Mouse (Mus musculus) adrenal gland, postnatal 10 days (tissue): ENCODE measurements around the gene Dlgap4. TPM values are rescaled to one million over a fixed set of nuclear protein-coding genes. Genes with fewer than 3 reads are reported as not detected.

Experiments used
- DNase-seq: peaks from one replicate; pipeline ENCODE4 v3.0.0; 2021; ENCODE audit warnings: mixed read lengths
- long read RNA-seq, 2 experiments: library from polyadenylated mRNA; stranded (forward); transcript quantifications; one replicate each; pipeline ENCODE4 v2.0.0; 2021
- total RNA-seq, 2 experiments: library from RNA; stranded (reverse); gene quantifications; 2 replicates each; pipeline ENCODE4 v1.2.3; 2021

Gene Dlgap4
- total RNA-seq, result 10 to 100 TPM; 36.9 to 40.3 TPM
- long read RNA-seq, experiment 1, transcript Dlgap4-204 (7 exons, 1,595 nt), result major isoform, 5 of 23 reads
- long read RNA-seq, experiment 1, partial matches to known transcripts, result 9 of 23 reads
- long read RNA-seq, experiment 1, other reads (novel, unspliced or antisense), result 9 of 23 reads
- long read RNA-seq, experiment 2, full-length matches to known transcripts, result 12 of 23 reads
- long read RNA-seq, experiment 2, partial matches to known transcripts, result 6 of 23 reads
- long read RNA-seq, experiment 2, other reads (novel, unspliced or antisense), result 5 of 23 reads

DNA sequence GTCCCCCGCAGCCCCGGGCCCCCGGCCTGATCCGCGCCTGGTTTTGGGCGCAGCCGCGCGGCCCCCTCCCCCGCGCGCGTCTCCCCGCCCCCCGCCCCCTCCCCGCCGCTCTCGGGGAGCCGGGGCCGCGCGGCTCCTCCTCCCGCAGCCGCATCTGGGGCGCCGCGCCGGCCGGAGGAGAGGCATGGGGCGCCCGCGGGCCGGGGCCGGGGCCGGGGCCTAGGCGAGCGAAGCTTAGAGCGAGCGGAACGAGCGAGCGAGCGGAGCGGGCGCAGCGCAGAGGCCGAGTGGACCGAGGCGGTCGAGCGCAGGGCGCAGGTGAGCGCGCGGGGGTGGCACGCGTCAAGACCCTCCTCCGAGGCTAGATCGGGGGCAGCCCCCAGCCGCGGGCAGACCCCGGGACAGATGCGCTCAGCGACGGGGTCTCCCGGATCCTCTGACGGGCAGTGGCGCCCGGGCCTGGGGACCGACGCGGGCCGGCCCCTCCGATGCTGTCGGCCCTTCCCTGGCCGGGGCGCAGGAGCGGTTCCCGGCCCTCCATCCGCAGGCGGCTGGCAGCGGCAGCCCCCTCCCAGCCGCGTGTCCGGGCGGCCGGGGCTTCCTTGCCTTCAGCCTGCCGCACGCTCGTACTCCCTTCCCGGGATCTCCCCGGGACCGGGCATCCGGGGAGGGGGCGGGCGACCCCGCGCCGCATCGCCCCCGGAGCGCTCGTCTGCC, at the start of gene Dlgap4:
TSS of gene Dlgap4 (plus strand) at position 165 of the 717 bp plus-strand sequence.
- DNase-seq, result peak; percentile 58

GRCm38 (mm10) chr2:156566512-156566911, 47.0 kb upstream of the Dlgap4 start:
- DNase-seq, result no peak

DNA sequence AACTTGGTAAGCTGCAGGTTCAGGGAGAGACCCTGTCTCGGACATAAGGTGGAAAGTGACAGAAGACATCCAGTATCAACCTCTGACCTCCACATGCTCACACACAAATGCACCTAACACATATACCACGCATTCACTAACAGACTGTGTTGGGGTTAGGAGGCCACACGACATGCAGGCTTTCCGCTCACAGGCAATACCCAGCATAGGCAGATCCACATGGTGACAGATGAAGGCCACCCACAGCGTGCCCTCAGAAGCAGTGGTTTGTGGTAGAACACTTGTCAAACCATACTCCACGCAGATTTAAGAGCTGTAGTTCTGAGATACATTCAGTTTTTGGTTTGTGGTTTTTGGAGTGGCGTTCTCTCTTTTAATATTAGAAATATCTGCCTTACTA, 44.9 kb upstream of the Dlgap4 start:
- no peak for DNase-seq

GRCm38 (mm10) chr2:156569261-156569660, 44.2 kb upstream of the Dlgap4 start:
- peak; percentile 55 for DNase-seq

DNA sequence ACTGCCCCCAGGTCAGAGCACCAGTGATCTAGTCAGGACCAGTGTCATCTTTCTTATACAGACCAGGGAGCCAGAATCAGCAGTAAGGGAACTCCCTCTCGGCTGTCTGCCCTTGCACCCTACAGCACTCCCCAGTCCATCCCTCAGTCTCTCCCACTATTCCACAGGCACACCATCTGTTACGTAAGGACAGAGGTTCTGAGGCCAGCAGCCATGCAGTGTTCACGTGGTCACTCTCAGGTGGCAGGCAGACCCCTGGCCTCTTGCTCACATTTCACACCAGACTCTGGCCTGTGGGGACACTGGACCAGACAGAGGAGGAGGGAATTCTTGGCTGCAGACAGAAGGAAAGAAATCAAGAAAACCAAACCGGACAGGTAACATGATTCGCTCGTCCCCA, 42.0 kb upstream of the Dlgap4 start:
- no peak for DNase-seq

GRCm38 (mm10) chr2:156576850-156577587, 36.5 kb upstream of the Dlgap4 start:
- no peak for DNase-seq

DNA sequence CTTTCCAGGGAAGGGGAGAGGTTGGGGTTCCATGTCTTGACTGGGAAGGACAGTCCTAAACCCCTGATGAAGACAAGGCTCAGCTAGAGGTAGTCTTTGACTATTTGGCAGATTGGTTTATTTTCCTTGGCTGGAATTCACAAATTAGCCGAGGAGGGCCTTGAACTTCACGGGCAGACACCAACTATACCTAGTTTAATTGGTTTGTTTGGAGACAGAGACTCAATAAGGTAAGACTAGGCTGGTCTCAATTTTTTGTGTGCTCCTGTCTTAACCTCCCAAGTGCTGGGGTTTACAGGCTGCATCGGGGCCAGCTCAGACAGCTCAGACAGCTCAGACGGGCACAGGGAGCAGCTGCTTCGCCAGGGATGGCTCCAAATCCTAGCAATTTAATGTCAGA, 33.0 kb upstream of the Dlgap4 start:
- no peak for DNase-seq

GRCm38 (mm10) chr2:156581244-156581643, 32.3 kb upstream of the Dlgap4 start:
- no peak for DNase-seq

GRCm38 (mm10) chr2:156582887-156583286, 30.6 kb upstream of the Dlgap4 start:
- no peak for DNase-seq

- no peak for DNase-seq
Observed at GRCm38 (mm10) chr2:156584154-156584796, 29.2 kb upstream of the Dlgap4 start.

DNA sequence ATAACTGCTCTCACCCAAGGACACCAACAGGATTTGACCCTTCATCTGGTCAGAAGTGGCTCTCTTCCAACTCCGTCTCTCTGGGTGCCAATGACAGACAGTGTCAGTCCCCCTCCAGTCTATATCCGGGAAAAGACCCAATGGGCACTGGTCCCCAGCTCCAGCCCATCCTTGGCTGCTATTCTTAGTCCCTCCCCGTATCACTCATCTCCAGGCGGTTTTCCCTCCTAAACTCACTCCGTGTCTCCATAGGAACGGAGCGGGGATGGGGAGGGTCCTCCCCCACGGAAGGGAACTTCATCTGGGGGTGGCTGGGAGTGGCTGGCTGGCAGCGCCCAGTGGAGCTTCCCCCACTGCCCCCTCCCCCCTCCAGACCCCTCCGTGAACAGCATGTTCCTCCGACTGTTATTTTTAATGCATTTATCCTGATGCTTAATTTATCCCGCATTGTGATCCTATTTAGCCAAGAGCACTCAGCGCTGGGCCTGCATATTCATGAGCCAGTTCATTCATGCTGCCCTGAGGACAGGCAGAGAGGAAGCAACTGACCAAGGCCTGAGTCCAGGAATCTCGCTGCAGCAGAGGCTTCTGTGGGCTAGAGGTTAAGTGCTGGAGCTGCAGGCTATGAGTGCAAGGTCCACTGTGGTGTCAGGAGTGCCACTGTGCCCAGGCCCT, 28.6 kb upstream of the Dlgap4 start:
- no peak for DNase-seq

GRCm38 (mm10) chr2:156589481-156589880, 24.0 kb upstream of the Dlgap4 start:
- no peak for DNase-seq

DNA sequence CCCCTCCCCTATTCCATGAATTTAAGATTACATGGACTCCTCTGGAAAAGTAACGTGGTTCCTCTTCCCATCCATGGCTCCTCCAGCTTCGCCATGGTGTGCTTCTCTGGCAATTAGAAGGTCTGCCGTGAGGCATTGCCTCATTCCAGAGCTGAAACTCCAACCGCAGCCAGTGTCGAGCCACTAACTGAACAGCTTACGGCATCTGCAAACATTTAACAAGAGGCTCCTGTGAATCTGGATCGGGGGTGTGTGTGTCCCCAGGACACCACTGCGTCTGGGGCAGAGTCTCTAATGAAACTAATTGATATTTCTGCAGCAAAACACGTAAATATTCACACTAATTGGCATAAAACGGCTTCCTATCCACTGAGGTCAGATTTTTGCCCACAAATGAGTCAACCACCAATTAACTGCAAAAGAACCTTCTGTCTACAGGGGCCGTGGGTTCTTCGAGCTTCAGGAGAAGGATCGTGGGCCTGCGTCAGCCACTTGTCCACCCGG, 18.5 kb upstream of the Dlgap4 start:
- DNase-seq, result no peak

DNA sequence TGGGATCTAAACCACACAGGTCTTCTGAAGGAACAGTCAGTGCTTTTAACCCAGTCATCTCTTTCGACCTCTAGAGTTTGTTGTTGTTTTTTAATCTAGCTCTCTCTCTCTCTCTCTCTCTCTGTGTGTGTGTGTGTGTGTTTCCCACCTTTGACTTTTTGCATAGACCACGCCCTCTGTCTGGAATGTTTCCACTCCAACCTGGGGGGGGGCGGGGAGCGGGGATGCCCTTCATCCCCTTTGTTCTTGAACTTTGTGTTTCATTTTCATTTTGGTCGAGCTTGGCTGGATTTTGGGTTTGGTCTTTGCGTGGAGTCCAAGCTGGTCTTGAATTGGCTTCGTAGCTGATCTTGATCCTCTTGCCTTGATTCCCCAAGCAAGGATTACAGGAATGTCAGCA, 10.9 kb upstream of the Dlgap4 start:
- DNase-seq, result no peak

DNA sequence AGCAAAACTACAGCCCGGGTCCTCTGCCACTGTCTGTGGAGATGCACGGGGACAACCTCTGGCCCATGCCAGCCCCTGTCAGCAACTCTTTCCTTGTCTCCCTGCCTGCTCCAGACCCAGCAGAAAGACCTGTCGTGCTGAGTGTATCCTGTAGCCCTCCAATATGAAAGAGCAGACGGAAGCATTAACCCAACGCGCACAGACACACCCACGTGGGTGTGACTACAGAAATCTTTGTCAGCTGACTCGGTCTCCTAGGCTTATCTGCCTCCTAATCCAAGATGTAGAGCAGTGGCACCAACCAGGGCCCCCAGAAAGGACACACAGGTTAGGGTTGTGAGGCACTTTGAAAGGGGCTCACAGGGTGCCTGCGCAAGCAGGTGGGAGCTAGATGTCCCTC, 9.8 kb upstream of the Dlgap4 start:
- DNase-seq, result no peak

DNA sequence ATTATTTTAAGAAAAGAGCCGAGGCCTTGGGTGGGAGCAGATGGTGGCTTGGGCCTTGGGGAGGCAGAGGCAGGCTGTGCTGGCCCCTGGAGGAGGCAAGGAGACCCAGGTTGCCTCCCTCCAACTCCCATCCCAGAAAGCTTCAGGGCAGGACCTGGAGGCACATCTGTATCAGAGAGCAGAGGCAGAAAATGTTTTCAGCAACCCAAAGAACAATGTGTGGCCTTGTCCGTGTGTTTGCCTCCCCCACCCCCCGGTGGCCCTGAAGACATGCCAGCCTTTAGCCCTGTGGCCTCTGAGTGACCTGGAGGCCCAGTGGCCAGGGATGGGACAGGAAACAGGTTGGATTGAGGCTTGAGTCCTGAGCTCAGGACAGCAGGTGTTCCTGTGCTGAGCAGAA, 8.4 kb upstream of the Dlgap4 start:
- DNase-seq, result no peak

GRCm38 (mm10) chr2:156605971-156606370, 7.5 kb upstream of the Dlgap4 start:
- DNase-seq, result peak; percentile 59

- peak; percentile 80 for DNase-seq
Observed at GRCm38 (mm10) chr2:156613081-156613540, 394 bp upstream of the Dlgap4 start.

GRCm38 (mm10) chr2:156614258-156614556, 702 bp downstream of the Dlgap4 start:
- no peak for DNase-seq

- DNase-seq, result no peak
Observed at GRCm38 (mm10) chr2:156614661-156615654, 1.5 kb downstream of the Dlgap4 start.

GRCm38 (mm10) chr2:156616513-156616912, 3.0 kb downstream of the Dlgap4 start:
- DNase-seq, result no peak
